Mouse (Mus musculus) embryonic stem cell, embryonic (primary cell): Measurements from ENCODE around the gene Stkld1.

ENCODE experiments used
- CTCF ChIA-PET, 4 experiments: fragments of 300-600 bp in 2 of 4; fragments of 350-600 bp in 2 of 4; sonication (Branson Sonifier 250); formaldehyde crosslinking; loops; one replicate each; lab custom pipeline; 2022; ENCODE audit warnings: inconsistent platforms in 2 of 4; lab: Charles Lee
- POLR2A ChIA-PET, 4 experiments: fragments of 300-600 bp in 2 of 4; fragments of 350-600 bp in 2 of 4; sonication (Branson Sonifier 250); formaldehyde crosslinking; loops; one replicate each; lab custom pipeline; 2022; ENCODE audit warnings: antibody characterized with exemption in 4 of 4, inconsistent platforms in 1 of 4; lab: Charles Lee

Gene Stkld1

DNA sequence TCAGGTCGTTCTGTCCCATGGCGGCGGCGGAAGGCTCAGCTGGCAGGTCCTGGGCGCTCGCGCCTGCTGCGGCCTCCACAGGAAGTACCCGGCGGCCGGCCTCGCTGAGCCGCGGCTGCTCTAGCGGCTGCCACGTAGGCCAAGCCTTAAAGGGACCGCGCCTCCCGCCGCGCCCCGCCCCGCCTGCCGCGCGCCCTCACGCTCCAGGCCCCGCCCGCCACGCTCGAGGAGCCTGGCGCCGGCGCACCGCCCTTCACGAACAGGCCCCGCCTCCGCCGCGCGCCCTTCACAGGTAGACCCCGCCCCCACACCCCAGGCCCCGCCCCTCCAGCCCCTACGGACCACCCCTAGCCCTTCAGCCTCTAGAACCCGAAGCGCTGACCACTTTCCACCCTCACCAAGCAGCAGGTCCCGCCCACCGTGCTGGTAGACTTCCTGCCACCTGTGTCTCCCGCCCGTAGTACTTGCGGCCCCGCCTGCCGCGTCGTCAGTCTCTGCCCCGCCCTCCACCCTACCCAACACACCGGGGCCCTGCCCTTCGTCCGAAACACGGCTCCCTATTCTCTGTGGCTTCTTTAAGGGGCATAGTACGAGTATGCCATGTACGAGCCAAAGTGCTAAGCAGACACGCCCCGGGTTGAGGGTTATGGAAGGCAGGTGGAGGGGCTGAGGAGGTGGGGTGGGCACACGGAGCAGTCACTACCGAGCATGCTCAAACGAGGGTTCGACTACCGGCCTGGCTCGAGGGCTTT lies at the start of gene Stkld1, which contains the start of gene Surf4:
Gene Stkld1, plus strand, starts transcription at position 744 of the 752 bp plus-strand sequence.
Gene Surf4, minus strand, starts transcription at position 625 of the 752 bp plus-strand sequence.
- POLR2A ChIA-PET: interaction anchor here (0.5 to 4.9 kb wide), 41 partner anchors 8 to 793 kb away, joined by 3 to 97 read pairs (median 4); partner anchors contain the start of genes Surf6 (in 3 of the 4), Surf1 (in 2 of the 4), Surf2 (in 2 of the 4) and Qsox2 (in 1 of the 4)
- CTCF ChIA-PET: interaction anchor here in 3 of 4 experiments (0.6 to 1.8 kb wide), 5 partner anchors 15 to 106 kb away, joined by 3 to 5 read pairs (median 3); partner anchors contain the start of gene Surf6 (in 1 of the 3)

DNA sequence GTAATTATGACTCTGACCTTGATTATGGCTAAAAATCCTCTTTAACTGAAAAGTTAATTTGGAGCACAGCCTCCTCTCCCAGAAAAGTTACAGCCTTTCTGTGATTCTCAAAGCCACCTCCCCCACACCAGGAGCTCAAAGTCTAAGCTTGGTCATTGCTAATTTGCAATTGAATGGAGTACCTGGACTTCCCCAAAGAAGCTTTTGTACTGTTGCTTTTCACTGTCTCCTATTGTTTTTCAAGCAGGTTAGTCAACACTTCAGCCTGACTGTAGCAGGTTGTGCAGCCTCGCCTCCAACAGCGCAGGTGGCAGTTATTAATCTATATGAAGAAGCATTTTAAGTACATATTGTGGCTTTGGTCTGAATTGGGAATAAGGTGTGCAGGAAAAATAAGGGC lies 48.3 kb upstream of the Stkld1 start:
- POLR2A ChIA-PET: interaction anchor here (0.6 to 1.8 kb wide), 10 partner anchors 14 to 250 kb away, joined by 3 to 9 read pairs (median 5); partner anchors contain the start of gene Surf6 (in 3 of the 4)
- CTCF ChIA-PET: interaction anchor here in 1 of 4 experiments (0.6 kb wide), 1 partner anchor 1786 kb away, joined by 5 read pairs; no protein-coding TSS in a partner anchor

DNA sequence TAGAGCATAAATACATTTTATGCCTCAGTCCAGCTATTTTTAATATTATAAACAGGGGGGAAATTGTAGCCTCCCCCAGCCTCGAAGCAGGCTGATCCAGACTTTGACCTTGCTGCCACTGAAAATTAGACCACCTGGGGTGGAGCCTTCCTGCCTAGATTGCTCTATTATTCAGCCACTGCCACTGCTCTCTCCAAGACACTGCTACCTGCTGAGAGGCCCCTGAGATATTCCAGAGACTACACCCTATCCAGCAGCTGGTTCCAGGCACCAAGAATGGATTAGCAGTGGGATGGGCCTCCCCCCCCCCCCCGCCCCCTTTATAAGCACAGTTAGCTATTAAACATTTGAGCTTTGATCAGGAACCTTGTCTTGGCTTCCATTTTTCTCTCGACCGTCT lies 47.7 kb upstream of the Stkld1 start:
- CTCF ChIA-PET: interaction anchor here in 2 of 4 experiments (0.6 kb wide), 2 partner anchors 325 to 1786 kb away, joined by 3 to 5 read pairs; no protein-coding TSS in a partner anchor
- POLR2A ChIA-PET: interaction anchor here (0.6 to 1.8 kb wide), 10 partner anchors 8 to 1001 kb away, joined by 3 to 9 read pairs (median 5); partner anchors contain the start of gene Surf6 (in 3 of the 4)

DNA sequence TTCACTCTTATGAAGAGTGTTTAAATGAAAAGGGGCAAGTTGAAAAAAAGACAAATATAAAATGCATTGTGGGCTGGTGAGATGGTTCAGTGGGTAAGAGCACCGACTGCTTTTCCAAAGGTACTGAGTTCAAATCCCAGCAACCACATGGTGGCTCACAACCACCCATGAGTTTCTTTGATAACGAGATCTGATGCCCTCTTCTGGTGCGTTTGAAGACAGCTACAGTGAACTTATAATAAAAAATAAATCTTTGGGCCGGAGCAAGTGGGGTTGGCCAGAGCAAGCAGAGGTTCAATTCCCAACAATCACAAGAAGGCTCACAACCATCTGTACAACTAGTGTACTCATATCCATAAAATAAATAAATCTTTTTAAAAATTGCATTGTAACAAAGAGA lies 37.9 kb upstream of the Stkld1 start:
- ChIA-PET CTCF (interaction anchor here in 1 of 4 experiments (1.2 to 1.9 kb wide), 2 partner anchors 11 to 48 kb away, joined by 3 to 6 read pairs; no protein-coding TSS in a partner anchor), POLR2A (interaction anchor here in 3 of 4 experiments (0.6 to 4.1 kb wide), 8 partner anchors 9 to 260 kb away, joined by 3 to 25 read pairs (median 4); partner anchors contain the start of genes Med22 (in 1 of the 3) and Rpl7a (in 1 of the 3))

DNA sequence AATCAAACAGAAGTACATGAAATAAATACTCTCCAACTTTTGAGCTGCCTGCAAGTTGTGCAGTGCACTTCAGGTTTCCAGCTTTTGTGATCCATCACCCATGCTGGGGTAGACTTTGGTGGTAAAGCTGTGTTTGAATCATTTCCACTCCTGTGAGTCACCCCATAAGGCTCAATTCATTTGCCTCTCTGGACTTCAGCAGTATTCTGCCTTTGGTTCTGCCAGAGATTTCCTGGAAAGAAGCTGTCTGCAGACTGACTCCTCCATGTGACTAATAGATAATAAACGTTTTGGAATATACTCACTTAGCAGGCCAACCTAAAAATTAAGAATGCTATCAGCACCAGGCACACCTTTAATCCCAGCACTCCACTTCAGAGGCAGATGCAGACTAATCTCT lies 33.1 kb upstream of the Stkld1 start:
- POLR2A ChIA-PET: interaction anchor here in 3 of 4 experiments (0.9 to 13.2 kb wide), 8 partner anchors 9 to 455 kb away, joined by 3 to 251 read pairs (median 25); partner anchors contain the start of genes Med22 (in 2 of the 3), Rpl7a (in 2 of the 3), Surf1 (in 1 of the 3) and Surf2 (in 1 of the 3)
- CTCF ChIA-PET: no interaction called here

DNA sequence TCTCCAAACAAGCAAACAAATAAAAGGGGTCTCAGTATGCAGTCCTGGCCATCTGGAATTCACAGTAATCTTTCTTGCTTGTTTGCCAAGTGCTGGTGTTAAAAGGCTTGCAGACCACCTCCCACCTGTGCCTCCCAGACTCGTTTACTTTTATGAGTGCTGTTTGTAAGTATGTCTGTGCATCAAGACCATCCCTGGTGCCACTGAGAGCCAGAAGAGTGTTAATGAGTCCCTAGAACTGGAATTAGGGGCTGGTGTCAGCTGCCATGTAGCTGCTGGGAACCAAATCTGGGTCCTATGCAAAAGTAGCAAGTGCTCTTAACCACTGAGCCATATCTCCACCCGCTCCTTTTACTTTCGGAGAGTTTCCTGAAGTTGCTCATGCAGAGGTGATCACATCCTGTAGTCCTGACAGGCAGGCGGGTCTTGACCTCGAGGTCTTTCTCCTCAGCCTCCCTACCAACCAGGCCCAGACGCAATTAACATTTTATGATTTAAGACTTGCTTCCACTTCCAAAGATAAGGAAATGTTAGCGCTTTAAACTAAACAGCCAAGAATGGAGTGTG lies 31.9 kb upstream of the Stkld1 start:
- ChIA-PET POLR2A (interaction anchor here (0.6 to 13.2 kb wide), 75 partner anchors 10 to 603 kb away, joined by 3 to 251 read pairs (median 5); partner anchors contain the start of genes Surf1 (in 3 of the 4), Surf2 (in 3 of the 4), Abo (in 2 of the 4) and Agpat2 (in 2 of the 4)), CTCF (interaction anchor here in 2 of 4 experiments (0.5 to 2.2 kb wide), 8 partner anchors 9 to 1298 kb away, joined by 3 to 11 read pairs (median 4); partner anchors contain the start of gene Inpp5e (in 1 of the 2))

DNA sequence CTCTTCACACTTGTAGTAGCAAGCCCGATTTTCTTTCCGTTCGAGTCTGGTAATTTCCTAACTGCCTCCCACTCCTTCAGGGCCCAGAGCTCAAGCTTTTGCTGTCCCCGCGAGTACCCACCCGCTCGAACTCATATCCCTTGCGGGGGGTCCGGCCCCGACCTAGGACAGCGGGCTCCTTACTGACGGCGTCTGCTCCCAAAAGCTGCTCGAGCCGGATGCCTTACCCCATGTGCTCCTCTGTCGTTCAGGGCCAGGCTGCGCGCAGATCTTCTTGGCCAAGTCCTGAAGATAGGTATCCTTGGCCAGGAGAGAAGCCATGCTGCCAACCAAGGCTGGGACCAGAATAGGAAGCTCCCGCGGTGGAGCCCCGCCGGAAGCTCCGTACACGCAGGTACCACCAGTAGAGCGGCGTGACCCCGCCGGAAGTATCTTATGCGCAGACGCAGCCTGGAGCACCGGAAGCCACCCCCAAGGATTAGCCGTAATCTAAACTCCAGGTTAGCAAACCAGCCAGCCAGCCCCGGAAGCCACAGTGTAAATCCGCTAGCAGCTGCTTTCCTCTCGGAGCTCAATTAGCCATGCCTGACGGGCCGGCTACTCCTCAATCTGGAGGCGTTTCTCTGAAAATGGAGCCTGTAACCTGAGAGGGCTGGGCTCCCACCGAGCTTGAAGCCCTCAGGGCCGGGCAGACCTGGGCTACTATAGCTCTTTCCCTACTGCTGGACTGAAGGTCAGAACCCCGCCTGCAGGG lies 31.2 kb upstream of the Stkld1 start, which contains the start of gene Surf6:
Gene Surf6, minus strand, starts transcription at position 413 of the 754 bp plus-strand sequence.
- ChIA-PET POLR2A (interaction anchor here (0.6 to 13.2 kb wide), 116 partner anchors 9 to 666 kb away, joined by 3 to 251 read pairs (median 4); partner anchors contain the start of genes Sec16a (in 3 of the 4), Surf1 (in 3 of the 4), Surf2 (in 3 of the 4) and Abo (in 2 of the 4)), CTCF (interaction anchor here (0.5 to 2.2 kb wide), 20 partner anchors 9 to 1299 kb away, joined by 3 to 11 read pairs (median 4); partner anchors contain the start of genes Surf1 (in 2 of the 4), Surf2 (in 2 of the 4) and Inpp5e (in 1 of the 4))

DNA sequence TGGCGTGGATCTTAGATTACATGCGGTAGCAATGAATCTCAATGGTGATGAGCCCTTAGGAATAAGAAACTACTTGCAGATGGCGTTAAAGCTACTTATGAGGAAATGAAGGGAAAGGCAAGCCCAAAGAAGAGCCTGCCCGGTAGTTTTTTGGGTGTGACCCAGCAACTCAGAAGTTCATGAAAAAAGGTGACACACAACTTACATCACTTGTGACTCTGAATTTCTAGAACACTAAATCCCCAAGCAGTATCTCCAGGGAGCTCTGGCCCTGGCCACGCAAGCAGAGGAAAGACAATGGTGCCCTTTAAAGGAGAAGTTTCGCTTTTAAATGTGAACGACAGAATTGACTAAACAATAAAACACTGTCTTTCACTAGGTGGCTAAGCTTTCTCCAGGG lies 30.5 kb upstream of the Stkld1 start:
- POLR2A ChIA-PET: interaction anchor here (0.5 to 13.2 kb wide), 109 partner anchors 9 to 666 kb away, joined by 3 to 251 read pairs (median 4); partner anchors contain the start of genes Surf1 (in 3 of the 4), Surf2 (in 3 of the 4), Abo (in 2 of the 4) and Agpat2 (in 2 of the 4)
- CTCF ChIA-PET: interaction anchor here in 3 of 4 experiments (0.7 to 2.2 kb wide), 15 partner anchors 8 to 494 kb away, joined by 3 to 11 read pairs (median 4); partner anchors contain the start of genes Inpp5e (in 1 of the 3), Surf1 (in 1 of the 3) and Surf2 (in 1 of the 3)

DNA sequence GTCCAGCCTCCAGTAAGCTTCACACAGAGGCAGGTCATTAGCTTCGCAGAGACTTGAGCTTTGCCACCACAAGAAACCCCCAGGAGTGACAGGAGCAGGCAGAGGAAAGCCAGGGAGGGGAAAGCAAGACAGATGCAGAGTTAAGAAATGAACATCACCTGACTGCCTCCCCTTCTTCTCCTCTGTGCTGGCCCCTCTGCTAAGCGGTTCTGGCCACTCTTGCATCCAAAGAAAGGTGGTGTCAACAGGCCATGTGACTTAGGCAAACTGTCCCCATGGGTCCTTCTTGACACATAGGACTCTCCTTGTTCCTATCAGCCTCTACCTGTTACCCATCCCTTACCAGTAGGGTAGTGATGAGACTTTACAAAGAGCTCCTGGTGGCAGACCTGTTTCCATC lies 27.9 kb upstream of the Stkld1 start:
- ChIA-PET CTCF (interaction anchor here (0.8 to 2.0 kb wide), 6 partner anchors 11 to 223 kb away, joined by 3 to 11 read pairs (median 4); partner anchors contain the start of genes Surf1 (in 2 of the 4) and Surf2 (in 2 of the 4)), POLR2A (interaction anchor here in 2 of 4 experiments (0.6 to 13.2 kb wide), 8 partner anchors 14 to 398 kb away, joined by 3 to 251 read pairs (median 3); partner anchors contain the start of genes Surf1 (in 1 of the 2) and Surf2 (in 1 of the 2))

DNA sequence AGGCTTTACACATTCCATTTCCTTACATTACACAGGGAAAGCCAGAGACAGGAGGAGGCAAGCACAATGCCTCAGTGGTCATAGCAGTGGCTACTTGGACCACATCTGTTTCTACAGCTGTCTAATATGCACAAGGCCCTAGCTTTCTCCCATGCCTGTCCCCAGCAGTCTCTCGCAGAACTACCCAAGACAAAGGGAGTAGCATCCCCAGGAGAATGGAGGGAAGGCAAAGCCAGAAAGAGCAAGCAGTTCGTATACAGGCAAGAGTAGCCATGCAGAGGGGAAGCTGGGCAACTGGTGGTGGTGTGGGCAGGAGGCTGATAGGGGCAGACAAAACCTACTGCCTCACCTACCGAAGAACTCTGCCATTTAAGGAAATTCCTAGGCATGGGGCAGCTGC lies 27.4 kb upstream of the Stkld1 start:
- CTCF ChIA-PET: interaction anchor here (0.6 to 2.0 kb wide), 20 partner anchors 10 to 405 kb away, joined by 3 to 11 read pairs (median 4); partner anchors contain the start of genes Agpat2 (in 2 of the 4), Surf1 (in 2 of the 4) and Surf2 (in 2 of the 4)
- POLR2A ChIA-PET: interaction anchor here in 3 of 4 experiments (0.9 to 13.2 kb wide), 12 partner anchors 11 to 302 kb away, joined by 3 to 251 read pairs (median 4); partner anchors contain the start of genes Surf1 (in 2 of the 3), Surf2 (in 2 of the 3) and Agpat2 (in 1 of the 3)

DNA sequence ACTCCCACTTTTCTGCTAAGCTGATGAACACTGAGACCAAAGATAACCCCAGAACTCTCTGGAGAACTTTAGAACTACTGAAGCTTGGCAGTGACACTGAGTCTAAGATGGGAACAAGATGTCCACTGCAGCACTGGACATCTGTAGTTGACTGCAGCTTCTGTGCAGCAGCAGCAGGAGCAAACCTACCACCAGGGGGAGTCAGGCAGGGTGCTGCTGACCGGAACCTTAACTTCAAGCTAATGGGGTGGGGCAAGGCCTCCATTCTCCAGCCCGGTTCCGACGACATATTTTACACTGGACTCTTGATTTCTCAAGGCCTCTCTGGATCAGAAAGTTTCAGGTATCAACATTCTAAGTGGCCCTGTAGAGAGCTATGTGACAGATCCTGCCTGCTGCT lies 26.7 kb upstream of the Stkld1 start:
- CTCF ChIA-PET: interaction anchor here (0.6 to 2.0 kb wide), 32 partner anchors 9 to 573 kb away, joined by 3 to 11 read pairs (median 4); partner anchors contain the start of genes Surf1 (in 3 of the 4), Surf2 (in 3 of the 4), Agpat2 (in 2 of the 4) and Slc2a6 (in 1 of the 4)
- POLR2A ChIA-PET: interaction anchor here in 3 of 4 experiments (0.5 to 13.2 kb wide), 22 partner anchors 10 to 535 kb away, joined by 3 to 251 read pairs (median 3); partner anchors contain the start of genes Surf1 (in 2 of the 3), Surf2 (in 2 of the 3), Agpat2 (in 1 of the 3) and Brd3os (in 1 of the 3)

DNA sequence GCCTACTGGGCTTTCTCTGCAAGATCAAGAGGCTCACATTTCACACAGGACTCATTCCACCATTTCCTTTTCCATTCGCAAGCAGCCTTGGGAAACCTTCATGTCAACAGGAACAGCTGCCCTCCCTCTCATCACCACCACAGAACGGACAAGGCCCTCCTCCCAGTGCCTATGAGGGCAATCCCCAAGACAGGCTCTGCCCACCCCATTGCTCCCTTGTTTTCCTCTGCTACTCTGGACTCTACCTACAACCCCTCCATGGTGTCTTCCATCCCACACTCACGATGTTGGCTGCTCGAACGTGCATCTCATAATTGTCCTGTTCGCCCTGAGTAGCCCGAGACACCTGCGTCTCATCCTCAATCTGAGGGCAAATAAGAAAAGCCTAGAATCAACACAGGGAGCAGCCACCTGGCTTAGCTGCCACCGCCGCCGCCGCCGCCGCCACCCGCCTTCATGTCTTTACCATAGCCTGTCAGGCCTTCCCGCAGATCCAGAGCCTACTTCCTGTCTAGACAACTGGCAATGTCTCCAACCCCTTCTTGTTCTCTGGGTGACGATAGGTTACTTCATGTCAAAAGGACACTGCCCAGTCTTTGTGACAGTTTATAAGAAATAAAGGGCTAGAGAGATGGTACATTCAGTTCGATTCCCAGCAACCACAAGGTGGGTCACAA lies 25.0 kb upstream of the Stkld1 start:
- ChIA-PET POLR2A (interaction anchor here in 3 of 4 experiments (0.6 to 13.2 kb wide), 15 partner anchors 8 to 1168 kb away, joined by 3 to 251 read pairs (median 5); partner anchors contain the start of genes Agpat2 (in 1 of the 3), Surf1 (in 1 of the 3), Surf2 (in 1 of the 3) and Surf4 (in 1 of the 3)), CTCF (interaction anchor here in 2 of 4 experiments (1.3 to 1.6 kb wide), 2 partner anchors 8 to 16 kb away, joined by 3 to 6 read pairs; partner anchors contain the start of genes Surf1 (in 1 of the 2) and Surf2 (in 1 of the 2))

DNA sequence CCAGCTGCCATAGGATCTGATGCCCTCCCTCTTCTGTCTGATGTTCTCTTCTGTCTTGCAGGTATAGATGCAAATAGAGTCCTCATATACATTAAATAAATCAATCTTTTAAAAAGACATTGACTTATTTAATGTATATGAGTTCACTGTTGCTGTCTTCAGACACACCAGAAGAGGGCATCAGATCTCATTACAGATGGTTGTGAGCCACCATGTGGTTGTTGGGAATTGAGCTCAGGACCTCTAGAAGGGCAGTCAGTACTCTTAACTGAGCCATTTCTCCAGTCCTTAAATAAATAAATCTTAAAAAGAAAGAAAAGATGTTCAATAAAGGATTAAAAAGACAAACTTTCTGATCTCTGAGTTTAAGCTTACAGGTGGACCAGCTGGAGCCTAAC lies 24.5 kb upstream of the Stkld1 start:
- ChIA-PET CTCF (interaction anchor here in 1 of 4 experiments (0.7 kb wide), 1 partner anchor 12 kb away, joined by 3 read pairs; no protein-coding TSS in a partner anchor), POLR2A (interaction anchor here in 3 of 4 experiments (0.6 to 13.2 kb wide), 19 partner anchors 9 to 790 kb away, joined by 3 to 251 read pairs (median 4); partner anchors contain the start of genes Agpat2 (in 1 of the 3), Surf1 (in 1 of the 3), Surf2 (in 1 of the 3) and Surf4 (in 1 of the 3))

DNA sequence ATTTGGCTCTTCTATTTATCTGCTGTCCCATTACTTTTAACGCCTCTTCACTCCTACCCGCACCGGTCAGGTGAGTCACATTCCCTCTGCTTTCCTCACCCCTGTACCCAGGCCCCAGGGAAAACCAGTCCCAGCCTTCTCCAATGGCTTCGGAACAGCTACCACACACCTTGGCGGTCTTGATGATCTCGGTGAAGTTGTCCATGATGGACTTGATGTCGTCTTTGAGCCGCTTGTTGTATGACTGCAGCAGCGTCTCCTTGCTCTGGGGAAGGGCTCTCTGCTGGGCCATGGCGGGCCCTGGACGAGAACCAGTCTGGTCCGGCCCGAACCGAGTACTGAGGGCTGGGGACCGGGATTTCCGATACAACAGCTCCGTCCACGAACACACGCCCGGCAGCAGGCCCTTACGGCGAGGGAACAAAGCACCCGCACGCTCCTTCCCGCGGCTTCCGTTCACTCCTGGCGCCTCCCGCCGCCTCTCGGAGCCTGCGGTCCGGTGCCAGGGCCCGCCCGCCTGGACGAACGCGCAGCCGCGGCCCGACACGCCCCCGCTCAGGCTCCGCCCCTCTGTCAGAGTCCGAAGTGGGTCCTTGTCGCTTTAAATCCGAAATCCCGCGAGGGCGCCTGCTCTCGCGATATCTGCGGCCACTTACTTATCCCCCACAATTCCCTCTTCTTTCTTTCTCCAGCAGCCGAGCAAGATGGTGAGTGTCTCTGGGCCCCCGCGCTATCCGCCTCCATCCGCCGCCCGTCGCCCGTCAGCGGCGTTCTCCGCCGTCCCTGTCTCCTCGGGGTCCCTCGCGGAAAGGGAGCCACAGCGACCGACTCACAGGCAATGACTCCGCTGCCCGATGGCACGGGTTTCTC lies 23.5 kb upstream of the Stkld1 start, which contains the start of the genes Med22 and Rpl7a:
Gene Med22, minus strand, starts transcription at position 554 of the 870 bp plus-strand sequence.
Gene Rpl7a, plus strand, starts transcription at position 641 of the 870 bp plus-strand sequence.
- ChIA-PET POLR2A (interaction anchor here (0.5 to 13.2 kb wide), 24 partner anchors 8 to 818 kb away, joined by 3 to 251 read pairs (median 4); partner anchors contain the start of genes Agpat2 (in 1 of the 4), Surf1 (in 1 of the 4), Surf2 (in 1 of the 4) and Surf4 (in 1 of the 4)), CTCF (interaction anchor here in 1 of 4 experiments (0.7 kb wide), 1 partner anchor 11 kb away, joined by 3 read pairs; no protein-coding TSS in a partner anchor)
